Mouse (Mus musculus): ENCODE data around the gene Marc2. TPM values are rescaled to one million over a fixed set of nuclear protein-coding genes. Genes with fewer than 3 reads are reported as not detected.

Gene Marc2
- polyA plus RNA-seq, 1 experiment: 73.3 TPM

GRCm38 (mm10) chr1:184775289-184775688 lies 71.0 kb downstream of the Marc2 start:
- no peak for TF ChIP-seq POLR2A (IDR thresholded peaks at IDR 0.05; ENCODE audit: borderline replicate concordance, extremely low read depth, low read depth, low read length)
- no peak for TF ChIP-seq CTCF (IDR thresholded peaks at IDR 0.05; ENCODE audit: insufficient read depth, low read length)
- no peaks in the 10 kb centered on the region for H3K4me1 ChIP-seq (ENCODE audit: control insufficient read depth, insufficient read depth, low read length)
- 75% methylated on average over 9 of the region's 9 CpGs for WGBS
- H3K4me3 ChIP-seq (replicated peaks; ENCODE audit: extremely low read depth, low read depth, low read length): no peak overlapping the region
- no peak for DNase-seq

DNA sequence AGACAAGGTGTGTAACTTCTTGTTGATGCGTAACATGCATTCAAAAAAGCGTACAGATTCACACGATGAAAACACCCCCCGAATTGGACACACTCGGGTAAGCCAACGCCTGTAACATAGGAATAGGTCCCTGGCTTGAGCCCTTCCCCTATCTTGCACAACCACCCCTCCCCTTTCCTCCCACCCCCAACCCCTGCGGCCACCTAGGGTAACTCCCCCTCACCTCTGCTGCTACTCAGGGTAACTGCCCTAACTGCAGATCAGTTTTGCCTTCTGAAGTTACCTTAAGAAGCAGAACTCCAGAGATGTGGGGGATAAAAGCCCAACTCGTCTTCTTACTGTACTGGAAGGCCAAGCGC lies 74.4 kb downstream of the Marc2 start:
- no peak for DNase-seq
- Histone ChIP-seq H3K4me1 (ENCODE audit: control insufficient read depth, insufficient read depth, low read length) (no peaks in the 10 kb centered on the region), H3K4me3 (replicated peaks; ENCODE audit: extremely low read depth, low read depth, low read length) (no peak overlapping the region)
- WGBS: 20% methylated on average over 9 of the region's 9 CpGs
- TF ChIP-seq CTCF (IDR thresholded peaks at IDR 0.05; ENCODE audit: insufficient read depth, low read length) (no peak), POLR2A (IDR thresholded peaks at IDR 0.05; ENCODE audit: borderline replicate concordance, extremely low read depth, low read depth, low read length) (no peak)

DNA sequence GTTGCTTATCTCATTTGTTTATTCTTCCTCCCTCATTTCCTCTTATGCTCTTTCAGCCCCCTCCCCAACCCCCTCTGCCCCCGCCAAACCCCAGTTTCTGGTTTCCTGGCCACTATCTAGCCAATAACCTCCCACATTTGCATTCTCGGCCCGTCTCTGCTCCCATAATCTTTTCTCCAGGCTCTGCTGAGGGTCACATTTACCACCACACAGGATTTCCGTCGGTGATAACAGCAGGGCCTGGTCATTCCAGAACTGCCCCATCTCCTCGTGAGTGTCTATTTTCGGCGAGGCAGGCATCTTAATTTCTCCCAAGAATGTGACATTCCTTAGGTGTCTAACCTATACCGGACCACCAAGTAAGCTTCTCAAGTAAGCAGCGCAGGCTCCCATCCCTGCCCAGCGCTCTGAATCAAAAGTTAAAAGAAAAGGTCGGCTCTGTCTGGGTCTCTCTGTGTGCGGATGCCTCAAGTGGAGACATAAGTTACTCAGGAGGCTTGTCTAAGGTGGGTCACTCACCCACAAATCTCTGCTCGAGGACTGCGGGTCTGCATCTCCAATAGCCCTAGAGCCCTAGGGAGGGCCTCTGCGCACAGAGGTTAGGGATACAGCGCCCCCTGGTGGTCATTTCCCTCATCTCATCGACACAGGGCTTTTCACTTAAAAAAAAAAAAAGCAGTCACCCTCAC lies 74.9 kb downstream of the Marc2 start:
- Histone ChIP-seq H3K4me3 (replicated peaks; ENCODE audit: extremely low read depth, low read depth, low read length) (no peak overlapping the region), H3K4me1 (ENCODE audit: control insufficient read depth, insufficient read depth, low read length) (no peaks in the 10 kb centered on the region)
- TF ChIP-seq POLR2A (IDR thresholded peaks at IDR 0.05; ENCODE audit: borderline replicate concordance, extremely low read depth, low read depth, low read length) (no peak), CTCF (IDR thresholded peaks at IDR 0.05; ENCODE audit: insufficient read depth, low read length) (peak; percentile 75)
- peak; percentile 72 for DNase-seq
- WGBS: 12% methylated on average over 18 of the region's 18 CpGs

DNA sequence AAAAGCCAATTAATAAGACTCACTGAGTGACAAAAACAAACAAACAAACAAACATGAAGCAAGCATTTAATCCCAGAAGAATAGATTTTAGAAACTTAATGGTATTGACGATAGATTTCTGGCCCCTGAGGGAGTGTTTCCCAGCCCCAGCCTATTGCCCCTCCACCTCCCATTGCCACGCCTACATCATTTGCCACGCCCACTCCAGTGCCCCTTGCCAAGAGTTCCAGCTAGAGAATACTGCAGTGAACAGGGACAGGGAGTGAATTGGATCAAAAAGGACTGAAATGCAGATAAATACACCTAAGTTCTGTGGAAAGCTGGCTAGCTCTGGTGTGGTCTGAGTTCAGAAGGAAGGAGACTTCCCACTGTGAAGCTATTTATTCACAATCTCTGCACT lies 82.4 kb downstream of the Marc2 start:
- DNase-seq: no peak
- TF ChIP-seq POLR2A (IDR thresholded peaks at IDR 0.05; ENCODE audit: borderline replicate concordance, extremely low read depth, low read depth, low read length) (no peak), CTCF (IDR thresholded peaks at IDR 0.05; ENCODE audit: insufficient read depth, low read length) (no peak)
- no peaks in the 10 kb centered on the region for H3K4me1 ChIP-seq (ENCODE audit: control insufficient read depth, insufficient read depth, low read length)
- 55% methylated on average over 3 of the region's 3 CpGs for WGBS
- H3K4me3 ChIP-seq (replicated peaks; ENCODE audit: extremely low read depth, low read depth, low read length): no peak overlapping the region

Other genes starting within 250 kb of the Marc2 start
- 72.0 and 77.7 TPM in 2 replicates for gene Hlx, start 113.8 kb downstream of the Marc2 start, polyA plus RNA-seq (2012; rRNA removed)
- gene Marc1, start 35.1 kb downstream of the Marc2 start, polyA plus RNA-seq (2012; rRNA removed): 1.2 and 1.6 TPM in 2 replicates
- 23.9 and 31.7 TPM in 2 replicates for gene C130074G19Rik, start 36.8 kb upstream of the Marc2 start, polyA plus RNA-seq (2012; rRNA removed)
- gene Mark1, start 153.1 kb upstream of the Marc2 start, polyA plus RNA-seq (2012; rRNA removed): 2.7 and 3.7 TPM in 2 replicates